Mouse (Mus musculus): ENCODE measurements at regions not wholly inside any gene's neighbourhood (a gene's known extent, or its start where the extent isn't known, plus 50 kb on each side); places are given as distances from the start of the nearest gene placed in this dataset.

- DNase-seq: no peak
Measured at GRCm38 (mm10) chr3:147966827-147967226, 1023.5 kb downstream of the Adgrl2 start.

- DNase-seq: no peak
Measured at GRCm38 (mm10) chr3:147966379-147966778, 1024.0 kb downstream of the Adgrl2 start.

DNA sequence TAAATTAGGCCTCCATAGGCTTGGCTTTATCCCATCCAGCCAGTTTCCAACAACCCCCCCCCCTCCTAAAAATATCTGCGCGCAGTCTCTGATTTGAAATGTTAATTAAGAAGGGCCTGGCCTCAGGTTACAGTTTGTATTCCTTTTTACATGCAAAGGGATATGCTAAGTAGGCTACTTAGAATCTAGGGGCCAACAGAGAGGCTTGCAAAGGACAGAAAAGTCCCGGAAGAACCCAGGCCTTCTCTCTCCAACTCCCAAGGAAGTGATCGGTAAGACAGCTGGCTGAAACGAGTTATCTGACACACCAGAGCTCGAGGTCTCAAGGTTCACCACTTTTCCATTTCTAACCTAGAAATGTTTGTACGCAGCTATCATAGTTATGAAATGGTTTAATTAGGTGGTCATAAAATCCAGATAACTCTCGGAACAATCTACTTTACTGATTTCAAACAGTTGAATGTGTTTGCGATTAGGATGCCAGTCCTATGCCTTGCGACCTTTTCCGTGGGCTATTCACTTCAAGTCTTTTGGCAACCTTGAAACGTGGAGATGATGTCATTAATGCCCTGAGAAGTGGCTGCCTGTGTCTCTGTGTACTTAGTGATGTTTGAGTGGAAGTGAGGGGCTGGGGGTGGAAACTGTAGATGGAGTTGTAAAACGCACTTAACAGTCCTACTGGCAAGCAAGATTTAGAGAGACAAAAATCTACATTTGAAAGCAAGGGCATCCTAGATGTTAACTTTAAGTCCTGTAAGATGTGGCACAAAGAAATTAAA lies 1026.5 kb downstream of the Adgrl2 start:
- DNase-seq: no peak

GRCm38 (mm10) chr3:147948041-147948592 lies 1042.2 kb downstream of the Adgrl2 start:
- no peak for DNase-seq

GRCm38 (mm10) chr3:147943314-147943713 lies 1047.0 kb downstream of the Adgrl2 start:
- no peak for DNase-seq

GRCm38 (mm10) chr3:147930811-147931251 lies 1059.5 kb downstream of the Adgrl2 start:
- DNase-seq: no peak

DNA sequence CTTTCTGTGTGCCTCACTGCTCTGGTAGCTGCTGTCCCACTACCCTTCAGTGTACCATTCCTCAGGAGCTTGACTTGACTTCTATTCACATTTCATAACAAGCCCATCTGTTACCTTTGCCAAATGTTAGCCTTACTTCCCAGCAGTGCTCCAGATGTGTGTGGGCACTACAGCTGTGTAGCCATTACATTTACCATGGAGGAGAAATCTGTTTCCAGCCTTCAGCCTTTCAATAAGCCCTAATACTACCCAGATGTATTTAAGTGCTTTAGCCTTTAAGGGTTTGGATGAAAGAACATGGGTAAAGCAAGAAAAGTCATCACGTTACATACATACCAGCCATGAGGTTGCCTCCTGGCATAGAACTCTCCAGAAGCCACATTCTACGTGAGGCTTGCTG lies 1068.0 kb downstream of the Ttll7 start:
- DNase-seq: no peak

GRCm38 (mm10) chr3:147919701-147920100 lies 1067.5 kb downstream of the Ttll7 start:
- DNase-seq: no peak

GRCm38 (mm10) chr3:147919146-147919545 lies 1067.0 kb downstream of the Ttll7 start:
- no peak for DNase-seq

DNA sequence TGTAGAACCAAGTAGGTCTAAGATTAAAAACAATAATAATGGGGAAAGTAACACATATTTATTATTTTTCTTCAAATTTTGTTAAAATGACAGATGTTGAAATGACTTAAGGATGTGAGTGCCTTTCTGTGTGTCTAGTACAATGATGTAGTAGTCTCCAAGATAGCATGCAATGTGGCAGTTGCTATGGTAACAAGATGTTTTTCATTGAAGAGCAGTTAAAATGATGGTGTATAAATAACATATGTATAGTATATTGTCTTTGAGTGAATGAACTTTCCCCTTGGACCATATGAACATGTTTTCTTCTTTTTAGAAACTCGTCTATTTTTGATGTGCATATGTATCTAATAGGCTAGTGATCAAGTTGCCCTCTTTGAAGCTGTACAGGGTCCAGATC lies 1044.6 kb downstream of the Ttll7 start:
- DNase-seq: no peak

DNA sequence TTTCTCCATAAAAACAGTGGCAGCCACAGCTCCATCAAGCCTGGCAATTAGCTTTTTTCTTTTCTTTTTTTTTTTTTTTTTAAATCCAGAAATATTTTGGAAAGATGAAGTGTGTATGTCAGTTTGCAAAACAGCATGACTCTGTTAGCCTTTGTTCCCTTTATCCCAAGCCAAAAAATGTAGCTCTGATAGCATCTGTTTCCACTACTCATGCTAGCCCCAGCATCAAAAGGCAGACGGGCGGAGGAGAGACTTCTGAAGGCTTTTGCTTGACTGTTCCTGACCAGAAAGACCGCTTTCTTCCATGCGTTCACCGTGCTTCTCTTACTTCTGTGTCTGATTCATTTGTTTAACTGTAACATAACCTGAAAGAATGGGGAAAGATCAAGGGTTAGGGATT lies 1039.5 kb downstream of the Ttll7 start:
- no peak for DNase-seq

- DNase-seq: no peak
Measured at GRCm38 (mm10) chr3:147886261-147886893, 1034.2 kb downstream of the Ttll7 start.

DNA sequence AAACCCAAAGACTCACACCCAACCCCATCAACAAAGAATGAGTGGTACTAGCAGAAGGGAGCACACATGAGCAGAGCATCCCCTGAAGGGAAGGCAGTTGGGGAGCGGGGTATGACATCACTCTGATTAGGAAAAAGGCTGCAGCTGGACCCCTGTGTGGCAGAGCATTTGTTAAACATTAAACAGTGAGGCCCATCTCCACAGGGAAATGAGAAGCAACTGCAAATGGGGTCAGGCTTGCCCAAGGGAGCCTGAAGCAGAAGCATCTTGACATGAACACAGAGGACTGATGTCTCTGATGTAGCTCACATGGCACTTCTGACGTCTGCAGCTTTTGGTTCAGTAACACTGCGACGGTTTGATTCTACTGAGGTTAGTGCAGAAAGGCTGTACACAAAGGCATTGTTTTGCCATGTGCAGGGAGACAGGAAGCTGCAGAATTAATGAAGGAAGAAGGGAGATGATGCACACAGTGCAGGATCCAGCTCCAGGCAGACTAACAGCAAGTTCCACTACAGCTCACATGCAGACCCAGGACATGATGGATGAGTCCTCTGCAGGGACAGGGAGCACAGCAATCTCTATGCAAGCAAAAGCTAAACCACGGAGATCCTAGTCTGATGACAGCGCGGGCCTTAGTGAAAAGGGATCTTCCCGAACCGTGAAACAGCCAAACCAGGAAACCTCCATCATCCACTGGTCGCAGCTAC lies 1030.9 kb downstream of the Ttll7 start:
- no peak for DNase-seq

DNA sequence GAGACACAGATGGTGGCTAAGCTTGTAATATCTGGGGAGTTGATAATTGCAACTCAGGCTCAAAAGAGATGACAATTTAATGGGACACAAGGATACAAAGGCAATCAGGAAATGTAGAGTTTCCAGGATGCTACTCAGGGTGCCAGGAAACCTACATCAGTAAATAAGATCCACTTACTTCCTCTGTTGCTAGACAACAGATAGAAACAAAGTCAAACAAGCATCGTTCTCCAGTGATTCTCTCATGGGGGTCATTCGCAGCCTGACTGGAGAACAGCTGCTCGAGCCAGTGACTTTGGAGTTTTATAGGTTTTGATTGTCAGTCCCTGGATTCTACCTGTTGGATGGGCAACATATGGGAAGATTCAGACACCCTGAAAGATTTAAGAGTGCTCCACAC lies 1026.5 kb downstream of the Ttll7 start:
- DNase-seq: no peak

GRCm38 (mm10) chr3:147868281-147868680 lies 1016.1 kb downstream of the Ttll7 start:
- DNase-seq: no peak

GRCm38 (mm10) chr3:147853346-147853745 lies 1001.2 kb downstream of the Ttll7 start:
- DNase-seq: no peak

DNA sequence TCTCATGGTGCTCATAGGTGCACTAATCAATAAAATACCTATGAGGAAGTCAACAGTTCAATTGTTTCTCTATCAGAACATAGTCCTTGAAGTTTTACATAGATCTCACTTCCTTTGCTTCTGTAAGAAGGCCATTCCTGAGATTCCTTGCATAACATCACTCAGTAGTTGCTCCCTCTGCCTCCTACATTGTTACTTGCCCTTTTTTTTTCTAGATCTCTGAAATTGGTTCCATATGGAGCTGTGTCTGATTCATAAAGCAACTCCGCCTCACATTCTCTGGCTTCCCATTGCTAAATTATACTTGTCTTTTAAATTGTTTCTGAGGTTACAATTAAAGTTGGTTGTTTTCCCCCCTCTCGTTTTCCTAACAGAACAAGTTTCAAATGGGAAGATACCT lies 1000.7 kb downstream of the Ttll7 start:
- DNase-seq: no peak

DNA sequence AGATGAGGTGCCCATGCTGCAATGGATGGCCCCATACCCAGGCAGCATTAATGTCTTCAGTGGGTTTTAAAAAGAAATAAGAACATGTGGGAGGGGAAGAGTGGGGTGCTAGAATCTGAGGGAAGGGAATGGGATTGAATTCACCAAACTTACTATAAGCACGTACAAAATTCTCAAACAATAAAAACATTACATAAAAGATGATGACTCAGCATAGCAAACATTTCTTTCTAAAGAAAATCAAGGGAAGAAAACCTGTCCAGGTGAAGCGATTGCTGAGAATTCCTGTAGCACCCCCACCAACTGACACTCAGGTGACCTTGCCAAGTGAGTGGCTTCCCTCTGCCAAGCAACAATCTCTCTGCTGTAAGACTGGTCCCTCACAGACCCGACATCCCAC lies 989.2 kb downstream of the Ttll7 start:
- no peak for DNase-seq

DNA sequence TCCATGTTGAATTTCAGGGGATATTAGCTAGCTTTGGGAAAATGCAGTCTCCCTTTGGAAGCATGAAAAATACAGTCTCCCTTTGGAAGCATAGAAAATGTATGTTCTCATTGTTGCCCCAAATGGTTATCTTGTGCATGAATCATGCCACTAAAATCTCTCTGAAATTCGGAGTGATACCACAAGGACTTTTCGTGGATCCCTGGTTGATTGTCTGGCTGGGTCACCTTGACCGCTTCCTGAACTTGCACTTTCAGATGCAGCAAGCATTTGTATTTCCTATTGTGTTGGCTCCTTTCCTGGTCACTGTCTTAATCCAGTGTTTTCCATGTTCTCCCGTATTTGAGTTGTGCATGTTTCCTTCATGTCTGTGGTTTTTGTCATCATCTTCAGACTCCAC lies 986.6 kb downstream of the Ttll7 start:
- DNase-seq: no peak

DNA sequence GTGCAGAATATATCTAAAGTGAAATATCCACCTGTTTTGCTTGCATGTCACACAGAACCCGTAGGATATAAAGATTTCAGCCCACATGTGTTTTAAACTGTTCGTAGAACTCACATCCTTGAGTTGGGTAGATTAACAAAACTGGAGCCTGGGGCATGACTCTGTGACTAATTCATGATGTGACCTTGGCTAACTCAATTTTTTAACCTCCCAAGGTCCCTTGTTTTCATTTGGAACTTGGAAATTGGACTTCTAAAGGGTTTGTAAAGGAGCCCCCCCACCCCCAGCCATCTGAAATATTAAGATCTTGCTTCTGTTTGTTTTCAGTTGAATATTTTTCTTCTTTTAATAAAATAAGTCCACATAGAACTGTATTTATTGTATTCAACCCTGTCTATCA lies 983.5 kb downstream of the Ttll7 start:
- no peak for DNase-seq

GRCm38 (mm10) chr3:147825337-147825736 lies 973.2 kb downstream of the Ttll7 start:
- no peak for DNase-seq

DNA sequence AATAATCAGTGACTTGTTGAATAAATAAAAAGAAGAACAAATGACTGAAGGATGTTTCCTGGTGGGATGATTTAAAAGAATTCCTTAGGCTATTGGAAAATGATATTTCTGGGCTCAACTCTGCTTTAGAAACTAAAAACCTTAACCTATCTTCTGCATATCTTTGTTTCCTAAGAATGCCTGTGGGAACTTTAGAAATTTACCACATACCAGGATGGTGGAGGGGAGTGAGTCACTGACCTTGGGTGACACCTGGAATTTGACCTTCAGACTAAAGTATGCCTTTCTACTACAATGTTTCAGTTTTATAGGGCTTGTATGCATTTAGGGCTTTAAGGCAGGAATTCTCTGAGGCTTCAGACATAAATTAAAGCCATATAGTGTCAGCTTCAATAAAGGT lies 972.3 kb downstream of the Ttll7 start:
- DNase-seq: no peak

GRCm38 (mm10) chr3:147814080-147814650 lies 962.0 kb downstream of the Ttll7 start:
- no peak for DNase-seq

Measured in cerebellum, adult 11-12 months (tissue).